Mouse (Mus musculus) kidney, adult 18-20 months (tissue): Measurements from ENCODE around the gene Znhit3.

Experiments used
- DNase-seq: peaks from one replicate; pipeline ENCODE4 v3.0.0; 2021

Gene Znhit3

DNA sequence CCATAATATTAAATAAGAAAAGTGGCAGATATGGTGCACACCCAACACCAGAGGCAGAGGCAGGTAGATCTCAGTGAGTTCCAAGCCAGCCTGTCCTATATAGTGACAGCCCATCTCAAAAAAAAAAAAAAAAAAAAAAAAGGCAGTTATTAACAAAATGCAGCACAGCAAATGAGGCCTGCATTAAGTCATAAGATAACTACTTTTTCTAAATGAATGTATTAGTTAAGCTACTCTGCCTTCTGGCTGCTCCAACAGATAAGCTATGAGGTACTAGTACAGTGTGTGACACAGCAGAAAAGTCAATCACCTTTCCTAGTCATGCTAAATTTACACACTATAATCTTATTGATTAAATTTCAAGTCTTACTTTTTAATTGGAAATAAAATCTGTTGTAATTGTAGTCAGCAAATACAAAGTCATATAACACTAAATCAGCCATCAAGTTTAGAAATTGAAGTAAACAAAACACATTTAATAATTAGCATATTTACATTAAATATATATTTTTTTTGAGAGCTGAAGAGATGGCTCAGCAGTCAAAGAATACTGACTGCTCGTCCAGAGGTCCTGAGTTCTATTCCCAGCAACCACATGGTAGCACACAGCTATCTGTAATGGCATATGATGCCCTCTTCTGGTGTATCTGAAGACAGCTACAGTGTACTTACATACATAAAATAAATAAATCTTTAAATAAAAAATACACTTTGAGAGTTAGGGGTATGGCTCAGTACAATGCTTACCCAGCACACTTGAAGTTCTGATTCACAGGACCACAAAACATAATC lies 42.9 kb downstream of the Znhit3 start:
- DNase-seq, result no peak

DNA sequence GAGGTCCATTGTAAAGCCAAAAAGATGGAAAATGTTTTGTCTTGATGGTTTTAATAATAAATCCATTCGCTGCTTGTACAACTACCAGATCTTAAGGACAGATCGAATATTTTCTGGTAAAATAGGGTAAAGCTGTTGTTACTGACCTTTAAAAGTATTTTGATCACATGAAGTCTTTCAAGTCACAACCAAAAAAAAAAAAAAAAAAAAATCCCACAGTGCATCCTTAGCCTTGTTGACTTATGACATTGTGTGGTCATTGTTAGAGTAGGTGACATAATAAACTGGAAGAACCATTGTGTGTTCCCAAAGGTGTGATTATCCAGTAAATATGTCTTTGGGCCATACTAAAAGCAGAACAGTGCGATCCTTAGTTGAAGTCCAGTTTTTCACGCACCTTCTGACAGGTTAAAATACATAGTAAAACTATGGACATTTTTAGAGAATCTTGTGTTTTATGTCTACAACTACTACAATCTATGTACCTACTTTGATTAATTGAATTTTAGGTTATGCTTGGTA lies 44.6 kb downstream of the Znhit3 start:
- no peak for DNase-seq

GRCm38 (mm10) chr11:84871046-84871445 lies 45.1 kb downstream of the Znhit3 start:
- no peak for DNase-seq

- peak; percentile 93 for DNase-seq
Measured at GRCm38 (mm10) chr11:84870337-84871043, 45.7 kb downstream of the Znhit3 start, which contains the start of gene Ggnbp2. Gene Ggnbp2 (minus strand): TSS chr11:84870817.

DNA sequence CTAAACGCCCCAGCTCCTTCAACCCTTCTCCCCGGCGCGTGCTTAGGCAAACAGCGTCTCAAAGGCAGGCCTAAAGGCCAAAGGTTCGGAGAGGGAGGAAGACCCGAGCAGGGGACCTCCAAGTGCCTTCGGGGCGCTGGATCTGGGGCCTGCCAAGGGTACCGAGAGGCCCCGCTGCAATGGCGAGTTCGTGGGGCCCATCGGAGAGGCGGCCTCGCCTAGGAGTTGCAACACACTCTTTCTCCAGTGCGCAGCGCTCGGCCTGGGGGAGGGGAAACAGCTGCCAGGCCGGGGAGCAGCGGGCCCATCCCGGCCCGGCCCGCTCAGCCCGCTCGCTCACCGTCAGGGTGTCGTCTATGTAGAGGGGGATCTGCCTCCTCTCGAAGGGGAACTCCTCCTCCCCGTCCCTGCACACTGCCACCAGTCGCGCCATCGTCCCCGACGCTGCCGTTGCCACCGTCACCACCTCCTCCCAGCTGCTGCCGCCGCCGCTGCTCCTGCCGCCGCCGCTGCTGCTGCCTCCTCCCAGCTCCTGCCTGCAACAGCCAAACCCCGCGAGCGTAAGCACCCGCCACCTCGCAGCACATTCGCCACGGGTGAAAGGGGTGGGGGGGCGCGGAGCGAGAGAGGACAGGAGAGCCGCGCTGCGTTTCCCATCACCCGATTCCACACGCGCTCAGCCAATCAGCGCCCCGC lies 46.5 kb downstream of the Znhit3 start:
- DNase-seq, result peak; percentile 91

DNA sequence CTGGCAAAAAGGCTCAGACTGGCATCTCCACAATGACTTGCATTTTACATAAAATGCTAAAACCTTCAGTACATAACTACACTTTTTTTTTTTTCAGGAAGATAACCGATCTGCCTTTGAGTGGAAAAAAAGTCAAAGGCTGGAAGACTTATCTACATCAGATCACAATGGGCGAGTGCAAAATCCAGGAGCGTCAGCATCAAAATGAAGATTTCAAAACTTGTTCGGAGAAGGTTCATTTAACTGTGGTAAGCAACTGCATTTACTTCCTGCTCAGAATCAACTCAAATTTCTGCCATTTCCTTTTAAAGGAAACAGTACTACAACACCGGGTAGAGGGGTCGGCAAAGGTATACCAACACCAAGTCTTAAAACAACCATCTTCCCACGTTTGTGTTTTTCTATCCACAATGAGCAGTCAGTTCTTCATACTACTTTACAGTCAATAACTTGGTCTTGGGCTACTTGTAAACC lies 47.3 kb downstream of the Znhit3 start:
- no peak for DNase-seq

DNA sequence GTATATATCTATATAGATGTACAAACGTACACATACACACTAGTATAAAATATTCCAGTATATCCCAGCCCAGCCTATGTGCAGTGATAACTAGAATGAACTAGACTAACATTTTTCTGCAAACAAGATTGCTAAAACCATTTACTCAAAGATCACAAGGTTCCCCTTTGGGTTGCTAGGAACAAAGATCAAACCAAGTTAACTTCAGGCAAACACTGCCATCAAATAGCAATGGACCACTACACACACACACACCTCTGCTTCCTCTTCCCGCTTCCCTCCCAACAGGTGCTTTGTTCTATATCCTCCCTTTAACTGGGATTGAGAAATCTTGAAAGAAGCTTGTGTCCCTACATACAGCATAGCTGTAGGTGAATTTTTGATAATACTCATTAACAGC lies 48.6 kb downstream of the Znhit3 start:
- no peak for DNase-seq

DNA sequence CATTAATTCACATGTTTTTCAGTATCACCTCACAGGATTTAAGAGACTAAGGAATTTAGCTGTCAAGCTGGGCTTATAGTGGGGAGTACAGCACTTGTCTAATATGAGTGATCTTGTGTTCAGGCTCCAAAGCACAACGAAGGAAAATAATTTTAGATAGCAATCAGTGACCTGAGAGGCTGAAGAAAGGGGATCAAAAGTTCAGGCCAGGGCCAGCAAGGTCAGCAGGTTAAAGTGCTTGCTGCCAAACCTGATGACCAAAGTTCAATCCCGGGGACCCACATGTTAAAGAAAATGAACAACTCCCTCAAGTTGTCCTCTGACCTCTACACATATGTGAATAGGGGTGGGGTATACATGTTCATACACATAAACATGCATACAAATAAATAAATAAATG lies 50.9 kb downstream of the Znhit3 start:
- DNase-seq, result peak; percentile 40
